Mouse (Mus musculus): ENCODE data around the gene Exoc7.
A peak's percentile ranks its signal among the peaks of the same experiment; 100 is the strongest.

Exoc7 gene

GRCm38 (mm10) chr11:116318719-116319659 lies 12.0 kb upstream of the Exoc7 start:
- DNase-seq (ENCODE audit: extremely low spot score, low read depth, low spot score), result peak; percentile 37

- DNase-seq (ENCODE audit: extremely low spot score, low read depth, low spot score), result no peak
These were observed 5.3 kb upstream of the Exoc7 start for GRCm38 (mm10) chr11:116312359-116312758.

- DNase-seq (ENCODE audit: extremely low spot score, low read depth, low spot score), result no peak
These were observed 4.1 kb upstream of the Exoc7 start for GRCm38 (mm10) chr11:116311169-116311568.

- DNase-seq (ENCODE audit: extremely low spot score, low read depth, low spot score), result no peak
These were observed 2.6 kb upstream of the Exoc7 start for GRCm38 (mm10) chr11:116309601-116310000.

GRCm38 (mm10) chr11:116307762-116308531 lies 914 bp upstream of the Exoc7 start:
- no peak for DNase-seq (ENCODE audit: extremely low spot score, low read depth, low spot score)

- DNase-seq (ENCODE audit: extremely low spot score, low read depth, low spot score), result peak; percentile 58
These were observed 679 bp downstream of the Exoc7 start for GRCm38 (mm10) chr11:116306126-116306982.

GRCm38 (mm10) chr11:116305423-116305822 lies 1.6 kb downstream of the Exoc7 start:
- DNase-seq (ENCODE audit: extremely low spot score, low read depth, low spot score), result no peak

- DNase-seq (ENCODE audit: extremely low spot score, low read depth, low spot score), result no peak
These were observed 8.4 kb downstream of the Exoc7 start for GRCm38 (mm10) chr11:116298621-116299020.

GRCm38 (mm10) chr11:116298221-116298620 lies 8.8 kb downstream of the Exoc7 start:
- no peak for DNase-seq (ENCODE audit: extremely low spot score, low read depth, low spot score)

GRCm38 (mm10) chr11:116297017-116297416 lies 10.0 kb downstream of the Exoc7 start:
- no peak for DNase-seq (ENCODE audit: extremely low spot score, low read depth, low spot score)

- DNase-seq (ENCODE audit: extremely low spot score, low read depth, low spot score), result no peak
These were observed 10.8 kb downstream of the Exoc7 start for GRCm38 (mm10) chr11:116296191-116296734.

GRCm38 (mm10) chr11:116294319-116294718 lies 12.7 kb downstream of the Exoc7 start:
- no peak for DNase-seq (ENCODE audit: extremely low spot score, low read depth, low spot score)

- DNase-seq (ENCODE audit: extremely low spot score, low read depth, low spot score), result no peak
These were observed 13.4 kb downstream of the Exoc7 start for GRCm38 (mm10) chr11:116293538-116294137.

- no peak for DNase-seq (ENCODE audit: extremely low spot score, low read depth, low spot score)
These were observed 14.6 kb downstream of the Exoc7 start for GRCm38 (mm10) chr11:116292401-116292800.

- no peak for DNase-seq (ENCODE audit: extremely low spot score, low read depth, low spot score)
These were observed 16.5 kb downstream of the Exoc7 start for GRCm38 (mm10) chr11:116290556-116290955.

GRCm38 (mm10) chr11:116287351-116287750 lies 19.7 kb downstream of the Exoc7 start:
- DNase-seq (ENCODE audit: extremely low spot score, low read depth, low spot score), result no peak

- DNase-seq (ENCODE audit: extremely low spot score, low read depth, low spot score), result no peak
These were observed 21.3 kb downstream of the Exoc7 start for GRCm38 (mm10) chr11:116285770-116286191.

GRCm38 (mm10) chr11:116283982-116284381 lies 23.1 kb downstream of the Exoc7 start:
- no peak for DNase-seq (ENCODE audit: extremely low spot score, low read depth, low spot score)

GRCm38 (mm10) chr11:116282912-116283521 lies 24.0 kb downstream of the Exoc7 start:
- no peak for DNase-seq (ENCODE audit: extremely low spot score, low read depth, low spot score)

GRCm38 (mm10) chr11:116282089-116282488 lies 24.9 kb downstream of the Exoc7 start:
- no peak for DNase-seq (ENCODE audit: extremely low spot score, low read depth, low spot score)

All from hindlimb bud, embryonic 11.5 days (tissue).